Mouse (Mus musculus): ENCODE results near the gene Cmc2.

Cmc2 gene

GRCm38 (mm10) chr8:116921337-116922059, at the start of gene Cmc2, which contains the start of gene Cenpn:
Gene Cmc2 (minus strand): TSS chr8:116921455.
Gene Cenpn (plus strand): TSS chr8:116921730.
- DNase-seq = peak; percentile 94

GRCm38 (mm10) chr8:116969531-116969930, 48.3 kb upstream of the Cmc2 start:
- DNase-seq = no peak

- DNase-seq = no peak
These were observed 33.2 kb upstream of the Cmc2 start for GRCm38 (mm10) chr8:116954415-116954814.

GRCm38 (mm10) chr8:116952428-116952827, 31.2 kb upstream of the Cmc2 start:
- no peak for DNase-seq

- DNase-seq = no peak
These were observed 30.5 kb upstream of the Cmc2 start for GRCm38 (mm10) chr8:116951778-116952177.

GRCm38 (mm10) chr8:116951369-116951768, 30.1 kb upstream of the Cmc2 start:
- DNase-seq = no peak

GRCm38 (mm10) chr8:116947589-116947988, 26.3 kb upstream of the Cmc2 start:
- no peak for DNase-seq

GRCm38 (mm10) chr8:116946851-116947250, 25.6 kb upstream of the Cmc2 start:
- DNase-seq = no peak

GRCm38 (mm10) chr8:116946268-116946838, 25.1 kb upstream of the Cmc2 start:
- DNase-seq = no peak

GRCm38 (mm10) chr8:116945169-116945910, 24.1 kb upstream of the Cmc2 start:
- no peak for DNase-seq

GRCm38 (mm10) chr8:116944385-116944696, 23.1 kb upstream of the Cmc2 start:
- no peak for DNase-seq

- peak; percentile 58 for DNase-seq
These were observed 22.5 kb upstream of the Cmc2 start for GRCm38 (mm10) chr8:116943555-116944384.

GRCm38 (mm10) chr8:116943161-116943554, 21.9 kb upstream of the Cmc2 start, which contains the start of gene Atmin:
Gene Atmin (plus strand): TSS chr8:116943393.
- DNase-seq = peak; percentile 89

GRCm38 (mm10) chr8:116942284-116943058, 21.2 kb upstream of the Cmc2 start:
- peak; percentile 27 for DNase-seq

- no peak for DNase-seq
These were observed 14.3 kb upstream of the Cmc2 start for GRCm38 (mm10) chr8:116935506-116935905.

- DNase-seq = no peak
These were observed 13.7 kb upstream of the Cmc2 start for GRCm38 (mm10) chr8:116934976-116935375.

- DNase-seq = no peak
These were observed 7.3 kb upstream of the Cmc2 start for GRCm38 (mm10) chr8:116928588-116928987.

GRCm38 (mm10) chr8:116927880-116928279, 6.6 kb upstream of the Cmc2 start:
- no peak for DNase-seq

GRCm38 (mm10) chr8:116923526-116923925, 2.3 kb upstream of the Cmc2 start:
- DNase-seq = no peak

- peak; percentile 44 for DNase-seq
These were observed 954 bp upstream of the Cmc2 start for GRCm38 (mm10) chr8:116922060-116922757.

GRCm38 (mm10) chr8:116921005-116921336, 284 bp downstream of the Cmc2 start:
- DNase-seq = no peak

- no peak for DNase-seq
These were observed 15.4 kb downstream of the Cmc2 start for GRCm38 (mm10) chr8:116905836-116906235.
